ENCODE assay signal across 35 mouse cellular contexts in genomic region chr4:141828177-141828576, GRCm38 (mm10). TPM values are rescaled to one million over a fixed set of nuclear protein-coding genes. Genes with fewer than 3 reads are reported as not detected.
A peak's percentile ranks its signal among the peaks of the same experiment; 100 is the strongest.
DNase-seq lines count a peak whose midpoint lies in the region; ATAC-seq and TF ChIP-seq lines count a peak whose summit lies in the region.
"Had no signal": no experiment of that assay in that cellular context is flagged by ENCODE, and none has a peak within 500 bp of the region (broad histone marks: within the 10 kb centered on the region; RNA-seq: fewer than 3 reads in every experiment).

No protein-coding gene starts in this region.

- 64% methylated on average over 4 of the region's 4 CpGs for WGBS in stomach, embryonic 15.5 days
- 63% methylated on average over 4 of the region's 4 CpGs for WGBS in stomach, postnatal 0 days
- 26% methylated on average over 4 of the region's 4 CpGs for WGBS in heart, postnatal 0 days
- WGBS in kidney, embryonic 16.5 days, result 62% methylated on average over 4 of the region's 4 CpGs

- H3K4me2 ChIP-seq in stomach, embryonic 15.5 days, result no peak overlapping the region
- H3K4me2 ChIP-seq in stomach, postnatal 0 days (replicated peaks; ENCODE audit: low read depth), result no peak overlapping the region
- H3K4me2 ChIP-seq in heart, postnatal 0 days (ENCODE audit: low read depth, low read length), result no peak overlapping the region
- H3K4me2 ChIP-seq in kidney, embryonic 16.5 days (replicated peaks; ENCODE audit: low read depth, low read length), result no peak overlapping the region
- H3K4me2 ChIP-seq: embryonic facial prominence, embryonic 12.5 days; forebrain, embryonic 15.5 days; hindbrain, embryonic 14.5 days; kidney, embryonic 15.5 days; limb, embryonic 12.5 days; liver, embryonic 15.5 days; lung, embryonic 14.5 days had no signal

- no peak for TF ChIP-seq EP300 in stomach, postnatal 0 days (optimal IDR thresholded peaks at IDR 0.05)
- TF ChIP-seq EP300 in heart, postnatal 0 days (IDR thresholded peaks at IDR 0.05; ENCODE audit: low read depth), result no peak

- H3K27me3 ChIP-seq in stomach, embryonic 15.5 days (replicated peaks), result no peaks in the 10 kb centered on the region
- H3K27me3 ChIP-seq in stomach, postnatal 0 days (ENCODE audit: control insufficient read depth, insufficient read depth, low read length), result no peaks in the 10 kb centered on the region
- no peaks in the 10 kb centered on the region for H3K27me3 ChIP-seq in heart, postnatal 0 days (ENCODE audit: control insufficient read depth, insufficient read depth, low read length)
- H3K27me3 ChIP-seq in kidney, embryonic 16.5 days (ENCODE audit: insufficient read depth, low read length), result no peaks in the 10 kb centered on the region
- H3K27me3 ChIP-seq: embryonic facial prominence, embryonic 12.5 days; forebrain, embryonic 15.5 days; kidney, embryonic 15.5 days; limb, embryonic 12.5 days; liver, embryonic 15.5 days had no signal

- H3K9me3 ChIP-seq in stomach, embryonic 15.5 days, result no peaks in the 10 kb centered on the region
- H3K9me3 ChIP-seq in stomach, postnatal 0 days (ENCODE audit: control insufficient read depth, low read length), result no peaks in the 10 kb centered on the region
- H3K9me3 ChIP-seq in heart, postnatal 0 days (replicated peaks; ENCODE audit: control insufficient read depth, low read length), result no peaks in the 10 kb centered on the region
- H3K9me3 ChIP-seq in kidney, embryonic 16.5 days (ENCODE audit: low read length), result no peaks in the 10 kb centered on the region
- H3K9me3 ChIP-seq: embryonic facial prominence, embryonic 12.5 days; forebrain, embryonic 15.5 days; kidney, embryonic 15.5 days; limb, embryonic 12.5 days; liver, embryonic 15.5 days; midbrain, embryonic 10.5 days had no signal

- peak overlapping the region; percentile 64 for H3K27ac ChIP-seq in stomach, embryonic 15.5 days
- no peak overlapping the region for H3K27ac ChIP-seq in stomach, postnatal 0 days (replicated peaks)
- peak overlapping the region; percentile 55; the same call in 1 of the 2 replicates for H3K27ac ChIP-seq in heart, postnatal 0 days (ENCODE audit: low read depth)
- no peak overlapping the region for H3K27ac ChIP-seq in kidney, embryonic 16.5 days (ENCODE audit: low read length)
- H3K27ac ChIP-seq: embryonic facial prominence, embryonic 12.5 days; forebrain, embryonic 15.5 days; hindbrain, embryonic 14.5 days; kidney, embryonic 15.5 days; layer of hippocampus, adult 2 months; left cerebral cortex, adult 2 months; limb, embryonic 12.5 days; liver, embryonic 15.5 days; midbrain, embryonic 10.5 days had no signal

- H3K4me3 ChIP-seq in stomach, embryonic 15.5 days (replicated peaks), result no peak overlapping the region
- H3K4me3 ChIP-seq in stomach, postnatal 0 days (ENCODE audit: low read depth, low read length), result no peak overlapping the region
- no peak overlapping the region for H3K4me3 ChIP-seq in heart, postnatal 0 days (ENCODE audit: low read depth, low read length)
- H3K4me3 ChIP-seq in kidney, embryonic 16.5 days (ENCODE audit: low read length), result no peak overlapping the region
- H3K4me3 ChIP-seq: embryonic facial prominence, embryonic 12.5 days; forebrain, embryonic 15.5 days; kidney, embryonic 15.5 days; layer of hippocampus, adult 2 months; left cerebral cortex, adult 2 months; limb, embryonic 12.5 days; liver, embryonic 15.5 days; midbrain, embryonic 10.5 days had no signal

- no peak; the same call in 1 of the 2 replicates for ATAC-seq in stomach, embryonic 15.5 days (ENCODE audit: insufficient read depth, low FRiP score, low read depth)
- ATAC-seq in stomach, postnatal 0 days (ENCODE audit: low FRiP score, low TSS enrichment), result no peak
- ATAC-seq in heart, postnatal 0 days (ENCODE audit: insufficient read depth, low read depth), result peak; percentile 69
- ATAC-seq in kidney, embryonic 16.5 days (ENCODE audit: low FRiP score, low TSS enrichment), result no peak
- ATAC-seq: activated CD4-positive, CD25-positive, alpha-beta regulatory T cell, adult 4 months; forebrain, embryonic 15.5 days; midbrain, embryonic 16.5 days had no signal

- H3K9ac ChIP-seq in stomach, embryonic 15.5 days, result no peak overlapping the region
- H3K9ac ChIP-seq in stomach, postnatal 0 days (ENCODE audit: low read length), result no peak overlapping the region
- no peak overlapping the region for H3K9ac ChIP-seq in heart, postnatal 0 days (replicated peaks; ENCODE audit: low read depth, low read length)
- no peak overlapping the region for H3K9ac ChIP-seq in kidney, embryonic 16.5 days (replicated peaks; ENCODE audit: low read length)
- H3K9ac ChIP-seq: embryonic facial prominence, embryonic 12.5 days; forebrain, embryonic 15.5 days; hindbrain, embryonic 14.5 days; kidney, embryonic 15.5 days; limb, embryonic 12.5 days; liver, embryonic 15.5 days; lung, embryonic 14.5 days had no signal

- DNase-seq in heart, adult 18-20 months, result peak; percentile 32 to 48
- DNase-seq in heart, postnatal 4 days, result no peak
- DNase-seq in stomach, postnatal 0 days (ENCODE audit: low spot score), result no peak
- DNase-seq in heart, postnatal 0 days (ENCODE audit: low spot score), result peak; percentile 18
- DNase-seq: adrenal gland, adult 8-10 months; B cell, adult 2 months; cerebellum, adult 9-11 months; embryo, embryonic 11 days; kidney, adult 18-20 months; kidney, postnatal 36 days; lung, embryonic 14.5 days; lung, postnatal 14 days; spleen, adult 18-20 months had no signal

- no peaks in the 10 kb centered on the region for H3K36me3 ChIP-seq in stomach, embryonic 15.5 days
- H3K36me3 ChIP-seq in stomach, postnatal 0 days (ENCODE audit: control insufficient read depth, insufficient read depth, low read length), result no peaks in the 10 kb centered on the region
- no peaks in the 10 kb centered on the region for H3K36me3 ChIP-seq in heart, postnatal 0 days (replicated peaks; ENCODE audit: control insufficient read depth, insufficient read depth, low read length)
- no peaks in the 10 kb centered on the region for H3K36me3 ChIP-seq in kidney, embryonic 16.5 days (ENCODE audit: insufficient read depth, low read length)
- H3K36me3 ChIP-seq: embryonic facial prominence, embryonic 12.5 days; forebrain, embryonic 15.5 days; kidney, embryonic 15.5 days; limb, embryonic 12.5 days; liver, embryonic 15.5 days; midbrain, embryonic 10.5 days had no signal

- TF ChIP-seq CTCF in stomach, postnatal 0 days (IDR thresholded peaks at IDR 0.05; ENCODE audit: low read depth), result no peak
- TF ChIP-seq CTCF in heart, postnatal 0 days (IDR thresholded peaks at IDR 0.05; ENCODE audit: low read depth), result 0 out of 2 replicates have a peak, but pooled peaks have one; percentile 19

- H3K4me1 ChIP-seq in stomach, embryonic 15.5 days, result no peaks in the 10 kb centered on the region
- H3K4me1 ChIP-seq in stomach, postnatal 0 days (replicated peaks; ENCODE audit: control insufficient read depth, insufficient read depth), result no peaks in the 10 kb centered on the region
- no peaks in the 10 kb centered on the region for H3K4me1 ChIP-seq in heart, postnatal 0 days (ENCODE audit: control insufficient read depth, insufficient read depth)
- H3K4me1 ChIP-seq in kidney, embryonic 16.5 days (ENCODE audit: insufficient read depth, low read length), result no peaks in the 10 kb centered on the region
- H3K4me1 ChIP-seq: embryonic facial prominence, embryonic 12.5 days; forebrain, embryonic 15.5 days; kidney, embryonic 15.5 days; limb, embryonic 12.5 days had no signal

RNA-seq across cellular contexts. Expression of gene Cela2a, which starts 2.2 kb away (rescaled TPM):
- total RNA-seq in heart, adult 18-20 months (2021), result not detected
- total RNA-seq in heart, postnatal 4 days (2021), result not detected
- polyA plus RNA-seq in stomach, embryonic 15.5 days (2015; fragmentation: Nextera tagmentation; extraction: Ambion mirVana), result 475 and 519 TPM in 2 replicates
- 18.1 and 22.4 TPM in 2 replicates for polyA plus RNA-seq in stomach, postnatal 0 days (2015; fragmentation: Nextera tagmentation; extraction: Ambion mirVana)
- total RNA-seq in heart, postnatal 0 days (2014; rRNA removed; ENCODE audit: low replicate concordance), result 2.1 TPM in 1 of 2 replicates, not detected in the other
- 0.20 and 0.21 TPM in 2 replicates for polyA plus RNA-seq in heart, postnatal 0 days (2015; fragmentation: Nextera tagmentation; extraction: Ambion mirVana)
- polyA plus RNA-seq in kidney, embryonic 16.5 days (2015; fragmentation: Nextera tagmentation; extraction: Ambion mirVana), result 0.17 TPM in 1 of 2 replicates, not detected in the other
- total RNA-seq: adrenal gland, adult 8-10 months; gastrocnemius, adult 8-10 months; hematopoietic stem cell, adult 5-6 weeks; layer of hippocampus, adult 2 months; layer of hippocampus, postnatal 14 days; left cerebral cortex, adult 2 months; left cerebral cortex, postnatal 25 days; neutrophil, adult 5-6 weeks had no signal
- polyA plus RNA-seq: embryonic facial prominence, embryonic 12.5 days; forebrain, embryonic 15.5 days; hindbrain, embryonic 14.5 days; limb, embryonic 12.5 days; lung, embryonic 14.5 days; midbrain, embryonic 10.5 days; neural tube, embryonic 11.5 days had no signal

RNA-seq across cellular contexts. Expression of gene Ctrc, which starts 18.0 kb away (rescaled TPM):
- total RNA-seq in heart, adult 18-20 months (2021), result not detected
- total RNA-seq in heart, postnatal 4 days (2021), result not detected
- polyA plus RNA-seq in stomach, embryonic 15.5 days (2015; fragmentation: Nextera tagmentation; extraction: Ambion mirVana), result 0.42 and 0.79 TPM in 2 replicates
- not detected in 2 replicates for polyA plus RNA-seq in stomach, postnatal 0 days (2015; fragmentation: Nextera tagmentation; extraction: Ambion mirVana)
- total RNA-seq in heart, postnatal 0 days (2014; rRNA removed; ENCODE audit: low replicate concordance), result not detected in 2 replicates
- not detected in 2 replicates for polyA plus RNA-seq in heart, postnatal 0 days (2015; fragmentation: Nextera tagmentation; extraction: Ambion mirVana)
- polyA plus RNA-seq in kidney, embryonic 16.5 days (2015; fragmentation: Nextera tagmentation; extraction: Ambion mirVana), result not detected in 2 replicates
- total RNA-seq: adrenal gland, adult 8-10 months; ES-E14; gastrocnemius, adult 8-10 months; hematopoietic stem cell, adult 5-6 weeks; layer of hippocampus, adult 2 months; layer of hippocampus, postnatal 14 days; left cerebral cortex, adult 2 months; left cerebral cortex, postnatal 25 days; neutrophil, adult 5-6 weeks had no signal
- polyA plus RNA-seq: activated CD4-positive, CD25-positive, alpha-beta regulatory T cell, adult 4 months; embryonic facial prominence, embryonic 12.5 days; forebrain, embryonic 15.5 days; frontal cortex, adult 2 months; hindbrain, embryonic 14.5 days; kidney, embryonic 15.5 days; limb, embryonic 12.5 days; liver, adult 2 months; liver, embryonic 15.5 days; lung, embryonic 14.5 days; midbrain, embryonic 10.5 days; midbrain, embryonic 16.5 days; neural tube, embryonic 11.5 days had no signal

RNA-seq across cellular contexts. Expression of gene Casp9, which starts 34.8 kb away (rescaled TPM):
- 1 to 10 TPM; 6.6 to 8.1 TPM for total RNA-seq in heart, adult 18-20 months (2021)
- 10 to 100 TPM; 13.5 to 13.8 TPM for total RNA-seq in heart, postnatal 4 days (2021)
- 21.2 and 23.4 TPM in 2 replicates for polyA plus RNA-seq in stomach, embryonic 15.5 days (2015; fragmentation: Nextera tagmentation; extraction: Ambion mirVana)
- polyA plus RNA-seq in stomach, postnatal 0 days (2015; fragmentation: Nextera tagmentation; extraction: Ambion mirVana), result 9.8 and 10.8 TPM in 2 replicates
- total RNA-seq in heart, postnatal 0 days (2014; rRNA removed; ENCODE audit: low replicate concordance), result 26.0 and 26.2 TPM in 2 replicates
- 11.9 and 12.8 TPM in 2 replicates for polyA plus RNA-seq in heart, postnatal 0 days (2015; fragmentation: Nextera tagmentation; extraction: Ambion mirVana)
- 30.2 and 31.8 TPM in 2 replicates for polyA plus RNA-seq in kidney, embryonic 16.5 days (2015; fragmentation: Nextera tagmentation; extraction: Ambion mirVana)

RNA-seq across cellular contexts. Expression of gene Dnajc16, which starts 37.4 kb away (rescaled TPM):
- total RNA-seq in heart, adult 18-20 months (2021), result 10 to 100 TPM; 22.8 to 23.4 TPM
- 10 to 100 TPM; 16.6 to 16.8 TPM for total RNA-seq in heart, postnatal 4 days (2021)
- 3.9 and 4.6 TPM in 2 replicates for polyA plus RNA-seq in stomach, embryonic 15.5 days (2015; fragmentation: Nextera tagmentation; extraction: Ambion mirVana)
- polyA plus RNA-seq in stomach, postnatal 0 days (2015; fragmentation: Nextera tagmentation; extraction: Ambion mirVana), result 2.9 and 3.1 TPM in 2 replicates
- 10.2 and 12.3 TPM in 2 replicates for total RNA-seq in heart, postnatal 0 days (2014; rRNA removed; ENCODE audit: low replicate concordance)
- polyA plus RNA-seq in heart, postnatal 0 days (2015; fragmentation: Nextera tagmentation; extraction: Ambion mirVana), result 3.7 and 4.5 TPM in 2 replicates
- 5.4 and 5.8 TPM in 2 replicates for polyA plus RNA-seq in kidney, embryonic 16.5 days (2015; fragmentation: Nextera tagmentation; extraction: Ambion mirVana)

RNA-seq across cellular contexts. Expression of gene Efhd2, which starts 46.5 kb away (rescaled TPM):
- total RNA-seq in heart, adult 18-20 months (2021), result 10 to 100 TPM; 21.7 to 22.8 TPM
- 10 to 100 TPM; 46.5 to 50.5 TPM for total RNA-seq in heart, postnatal 4 days (2021)
- polyA plus RNA-seq in stomach, embryonic 15.5 days (2015; fragmentation: Nextera tagmentation; extraction: Ambion mirVana), result 125 and 130 TPM in 2 replicates
- 111 and 121 TPM in 2 replicates for polyA plus RNA-seq in stomach, postnatal 0 days (2015; fragmentation: Nextera tagmentation; extraction: Ambion mirVana)
- 42.7 and 42.9 TPM in 2 replicates for total RNA-seq in heart, postnatal 0 days (2014; rRNA removed; ENCODE audit: low replicate concordance)
- 54.5 and 56.9 TPM in 2 replicates for polyA plus RNA-seq in heart, postnatal 0 days (2015; fragmentation: Nextera tagmentation; extraction: Ambion mirVana)
- polyA plus RNA-seq in kidney, embryonic 16.5 days (2015; fragmentation: Nextera tagmentation; extraction: Ambion mirVana), result 58.5 and 62.4 TPM in 2 replicates

Comparison
In these comparisons a context has a peak if more than half of its experiments do, and no peak if none do; other contexts are left out.
1. DNase-seq: peak in heart, adult 18-20 months (2 of 2) and heart, postnatal 0 days (single experiment); none in heart, postnatal 4 days (single experiment) and stomach, postnatal 0 days (single experiment).
2. H3K27ac ChIP-seq: peak in stomach, embryonic 15.5 days (single experiment) and heart, postnatal 0 days (single experiment); none in stomach, postnatal 0 days (single experiment) and kidney, embryonic 16.5 days (single experiment).
3. RNA of gene Cela2a, which starts 2.2 kb away (polyA plus RNA-seq): 475 to 519 TPM in stomach, embryonic 15.5 days; 18.1 to 22.4 TPM in stomach, postnatal 0 days, 0.20 to 0.21 TPM in heart, postnatal 0 days and 0.17 TPM in kidney, embryonic 16.5 days; every median in the first group is over 10 times any median in the second.